Mouse (Mus musculus) brain, adult 2 months (tissue): ENCODE measurements around the gene Fos.
A peak's percentile ranks its signal among the peaks of the same experiment; 100 is the strongest.

Experiments
- DNase-seq: peaks from one replicate; pipeline ENCODE4 v3.0.0; 2011; ENCODE audit warnings: low read depth, low spot score

Gene Fos

GRCm38 (mm10) chr12:85461913-85462663, 11.6 kb upstream of the Fos start:
- no peak for DNase-seq

DNA sequence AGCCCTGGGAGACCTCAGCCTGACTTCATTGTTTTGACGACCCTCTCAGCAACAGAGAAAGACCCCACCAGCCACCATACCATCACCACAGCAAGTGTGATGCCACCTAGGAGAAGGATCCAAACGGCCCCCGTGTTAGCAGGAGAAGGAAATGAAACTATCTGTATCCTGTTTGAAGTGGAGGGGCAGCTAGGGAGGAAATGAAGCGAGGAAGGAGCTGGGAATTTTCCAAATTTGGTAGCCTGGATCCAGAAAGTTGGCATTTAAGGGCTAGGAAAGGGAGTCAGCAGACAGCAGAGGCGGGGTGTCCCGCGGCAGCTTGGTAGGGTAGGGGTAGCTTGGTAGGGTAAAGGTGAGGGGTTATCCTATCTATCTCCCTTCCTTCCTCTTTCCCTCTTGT, 10.9 kb upstream of the Fos start:
- DNase-seq = no peak

DNA sequence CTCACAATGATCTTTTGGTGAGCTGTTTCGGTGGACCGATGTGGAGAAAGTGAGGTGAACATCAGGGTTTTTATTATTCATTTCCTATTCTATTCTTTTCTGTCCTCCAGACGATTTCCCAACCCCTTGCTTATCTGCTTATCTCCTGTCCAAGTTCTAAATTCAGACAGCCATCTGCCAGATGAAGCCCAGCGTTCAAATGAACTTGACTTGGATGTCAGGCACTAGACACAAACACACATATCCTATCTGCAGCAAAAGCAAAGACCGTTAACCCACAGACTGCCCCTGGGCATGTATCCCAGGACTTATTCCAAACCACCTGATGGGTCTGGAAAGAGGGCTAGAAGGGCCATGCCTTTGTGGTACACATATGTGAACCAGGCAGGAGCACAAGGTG, 9.3 kb upstream of the Fos start:
- DNase-seq = no peak

DNA sequence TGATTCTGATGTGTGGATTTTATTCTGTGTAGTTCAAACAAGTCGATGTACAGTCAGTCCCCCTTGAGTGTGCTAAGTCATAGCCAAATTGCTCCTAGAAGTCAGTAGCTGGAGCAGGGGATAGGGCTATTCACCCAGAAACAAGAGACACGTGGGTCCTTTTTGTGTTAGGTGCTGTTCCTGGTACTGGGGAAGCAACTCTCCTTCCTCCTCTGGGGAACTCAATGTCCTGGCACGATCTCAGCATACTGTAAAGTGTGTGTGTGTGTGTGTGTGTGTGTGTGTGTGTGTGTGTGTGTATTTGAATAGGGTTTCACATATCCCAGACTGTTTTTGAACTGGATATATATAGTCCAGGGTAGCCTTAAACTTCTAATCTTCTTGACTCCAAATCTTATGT, 8.8 kb upstream of the Fos start:
- DNase-seq = no peak

GRCm38 (mm10) chr12:85467854-85468253, 5.8 kb upstream of the Fos start:
- DNase-seq = peak; percentile 88

GRCm38 (mm10) chr12:85468666-85469065, 5.0 kb upstream of the Fos start:
- DNase-seq = peak; percentile 25

DNA sequence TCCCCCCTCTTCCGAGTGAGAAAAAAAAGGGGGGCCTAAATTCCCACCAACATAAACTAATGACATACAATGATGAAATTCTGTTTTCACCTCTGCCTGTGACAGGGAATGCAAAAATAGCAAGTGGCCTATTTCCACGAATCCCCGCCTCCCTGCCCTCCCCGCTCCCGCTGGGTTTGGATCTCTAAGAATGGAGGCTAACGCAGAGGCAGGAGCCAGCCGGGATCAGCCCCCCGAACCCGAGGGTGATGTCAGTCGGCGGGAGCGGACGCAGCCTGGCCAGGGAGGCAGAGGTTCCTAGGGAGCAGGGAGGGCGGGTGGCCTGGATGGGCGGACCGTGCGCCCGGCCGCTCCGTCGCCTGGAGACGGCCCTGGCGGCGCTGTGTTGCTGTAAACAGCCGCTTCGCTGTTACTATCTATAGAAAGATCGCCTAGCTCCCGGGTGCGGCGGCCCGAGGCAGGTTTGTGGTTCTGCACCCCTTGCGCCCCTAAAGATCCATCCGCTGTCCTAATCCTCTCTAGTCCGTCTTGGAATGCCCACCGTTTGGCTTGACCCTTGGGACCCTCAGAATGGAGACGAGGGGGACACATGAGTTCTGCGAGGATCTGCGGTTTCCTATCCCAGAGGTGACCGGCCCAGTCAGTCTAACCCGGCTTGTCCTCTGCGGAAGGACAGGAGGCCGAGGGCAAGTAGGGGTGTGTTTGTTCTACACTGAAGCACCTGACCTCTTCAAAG, 1.6 kb upstream of the Fos start:
- DNase-seq = peak; percentile 77

DNA sequence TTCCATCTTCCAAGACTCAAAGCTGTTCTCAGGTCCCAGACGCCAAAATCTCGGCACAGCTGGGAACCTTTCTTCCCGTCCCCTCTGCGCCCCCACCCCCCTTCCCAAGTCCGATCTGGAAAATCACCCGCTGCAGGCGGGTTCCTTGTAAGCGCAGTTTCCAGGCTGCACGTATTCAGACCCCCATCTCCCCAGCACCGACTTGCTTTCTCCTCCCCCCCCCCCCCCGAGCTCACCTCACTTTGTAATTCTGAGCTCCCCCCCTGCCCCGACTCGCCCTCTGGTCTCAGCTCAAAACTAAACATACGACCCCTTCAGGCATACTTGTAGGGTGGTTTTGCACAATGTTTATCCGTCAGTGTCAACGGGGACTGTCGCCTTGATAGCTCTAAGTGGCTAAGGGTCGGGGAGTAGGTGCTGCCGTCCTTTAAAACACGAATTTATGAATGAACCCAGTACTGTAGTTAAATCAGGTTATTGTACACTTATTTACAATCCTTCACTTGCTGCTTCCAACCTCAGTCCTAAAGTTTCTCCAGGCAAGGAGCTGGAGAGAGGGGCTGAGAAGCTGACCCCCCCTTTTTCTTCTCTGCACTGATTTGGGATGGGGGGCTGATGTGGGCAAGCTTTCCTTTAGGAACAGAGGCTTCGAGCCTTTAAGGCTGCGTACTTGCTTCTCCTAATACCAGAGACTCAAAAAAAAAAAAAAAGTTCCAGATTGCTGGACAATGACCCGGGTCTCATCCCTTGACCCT, 857 bp upstream of the Fos start:
- no peak for DNase-seq

DNA sequence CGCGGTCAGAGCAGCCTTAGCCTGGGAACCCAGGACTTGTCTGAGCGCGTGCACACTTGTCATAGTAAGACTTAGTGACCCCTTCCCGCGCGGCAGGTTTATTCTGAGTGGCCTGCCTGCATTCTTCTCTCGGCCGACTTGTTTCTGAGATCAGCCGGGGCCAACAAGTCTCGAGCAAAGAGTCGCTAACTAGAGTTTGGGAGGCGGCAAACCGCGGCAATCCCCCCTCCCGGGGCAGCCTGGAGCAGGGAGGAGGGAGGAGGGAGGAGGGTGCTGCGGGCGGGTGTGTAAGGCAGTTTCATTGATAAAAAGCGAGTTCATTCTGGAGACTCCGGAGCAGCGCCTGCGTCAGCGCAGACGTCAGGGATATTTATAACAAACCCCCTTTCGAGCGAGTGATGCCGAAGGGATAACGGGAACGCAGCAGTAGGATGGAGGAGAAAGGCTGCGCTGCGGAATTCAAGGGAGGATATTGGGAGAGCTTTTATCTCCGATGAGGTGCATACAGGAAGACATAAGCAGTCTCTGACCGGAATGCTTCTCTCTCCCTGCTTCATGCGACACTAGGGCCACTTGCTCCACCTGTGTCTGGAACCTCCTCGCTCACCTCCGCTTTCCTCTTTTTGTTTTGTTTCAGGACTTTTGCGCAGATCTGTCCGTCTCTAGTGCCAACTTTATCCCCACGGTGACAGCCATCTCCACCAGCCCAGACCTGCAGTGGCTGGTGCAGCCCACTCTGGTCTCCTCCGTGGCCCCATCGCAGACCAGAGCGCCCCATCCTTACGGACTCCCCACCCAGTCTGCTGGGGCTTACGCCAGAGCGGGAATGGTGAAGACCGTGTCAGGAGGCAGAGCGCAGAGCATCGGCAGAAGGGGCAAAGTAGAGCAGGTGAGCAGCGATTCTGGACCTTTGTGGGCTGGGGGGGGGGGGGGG, 875 bp downstream of the Fos start:
- peak; percentile 92 for DNase-seq

- DNase-seq = no peak
Observed at GRCm38 (mm10) chr12:85475232-85475919, 1.7 kb downstream of the Fos start.

- no peak for DNase-seq
Observed at GRCm38 (mm10) chr12:85475920-85476828, 2.5 kb downstream of the Fos start.

- DNase-seq = no peak
Observed at GRCm38 (mm10) chr12:85477219-85477618, 3.5 kb downstream of the Fos start.

DNA sequence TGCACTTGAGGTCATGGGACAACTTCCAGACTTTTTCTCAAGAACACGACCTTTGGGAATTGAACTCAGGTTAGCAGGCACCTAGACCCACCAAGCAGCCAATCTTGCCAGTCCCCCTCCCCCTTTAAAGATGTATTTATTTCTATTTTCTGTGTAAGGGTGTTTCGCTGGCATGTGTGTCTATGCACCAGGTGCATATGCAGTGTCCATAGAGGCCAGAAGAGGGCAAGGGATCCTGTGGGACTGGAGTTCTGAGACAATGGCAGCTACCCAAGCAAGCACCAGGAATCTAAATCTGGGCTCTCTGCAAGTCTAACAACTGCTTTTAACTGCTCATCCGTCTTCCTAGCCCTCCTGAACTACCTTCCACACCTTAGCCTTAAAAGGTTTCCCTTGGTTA, 4.1 kb downstream of the Fos start:
- no peak for DNase-seq

GRCm38 (mm10) chr12:85478696-85479095, 5.0 kb downstream of the Fos start:
- no peak for DNase-seq

- no peak for DNase-seq
Observed at GRCm38 (mm10) chr12:85479190-85479589, 5.5 kb downstream of the Fos start.

DNA sequence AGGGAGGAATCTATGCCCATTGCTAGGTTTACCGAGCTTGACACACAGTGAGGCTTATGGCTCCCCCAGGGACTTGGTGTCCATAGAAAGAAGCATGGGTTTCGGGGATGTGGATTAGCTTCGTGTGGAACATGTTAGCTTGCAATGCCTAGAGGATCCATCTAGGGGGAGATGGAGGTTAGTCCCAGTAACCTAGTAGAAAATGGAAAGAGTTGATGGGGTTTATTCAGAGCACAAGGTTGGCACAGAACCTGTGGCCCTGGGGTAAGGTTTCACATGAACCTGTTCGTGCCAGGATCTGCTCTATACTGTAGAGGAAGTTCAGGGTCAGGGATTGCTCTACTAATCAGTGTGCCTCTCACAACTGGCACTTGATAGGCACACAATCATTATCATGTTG, 9.5 kb downstream of the Fos start:
- peak; percentile 46 for DNase-seq

- DNase-seq = no peak
Observed at GRCm38 (mm10) chr12:85484655-85485054, 11.0 kb downstream of the Fos start.

- DNase-seq = peak; percentile 94
Observed at GRCm38 (mm10) chr12:85485890-85486765, 12.4 kb downstream of the Fos start.

GRCm38 (mm10) chr12:85486766-85487069, 13.0 kb downstream of the Fos start:
- DNase-seq = peak; percentile 62
